Mouse (Mus musculus) heart, postnatal 0 days (tissue): ENCODE results near the gene Tmem259. TPM values are rescaled to one million over a fixed set of nuclear protein-coding genes. Genes with fewer than 3 reads are reported as not detected.
A peak's percentile ranks its signal among the peaks of the same experiment; 100 is the strongest.

Experiments used
- ATAC-seq: fragments of 200-750 bp; cut with Nextera tagmentation; 2 replicates; pipeline ENCODE4 v1.8.0; 2017; ENCODE audit warnings: low read depth, moderate number of reproducible peaks, moderate library complexity; ENCODE audit not compliant: insufficient read depth
- DNase-seq: peaks from one replicate; pipeline ENCODE4 v3.0.0-alpha.2; 2016; ENCODE audit warnings: low spot score
- H3K27ac ChIP-seq: fragments of 300-500 bp; sonication (generic); 2 replicates; pipeline ENCODE4 v1.5.1; 2014; ENCODE audit warnings: low read depth, mild to moderate bottlenecking
- H3K27me3 ChIP-seq: fragments of 300-500 bp; sonication (generic); 2 replicates; pipeline ENCODE4 v1.6.1; 2014; ENCODE audit warnings: low read length, mixed read lengths; ENCODE audit not compliant: control insufficient read depth, insufficient read depth
- H3K36me3 ChIP-seq: fragments of 300-500 bp; sonication (generic); replicated peaks from 2 replicates; pipeline ENCODE4 v1.6.1; 2014; ENCODE audit warnings: low read length, mixed read lengths; ENCODE audit not compliant: control insufficient read depth, insufficient read depth
- H3K4me1 ChIP-seq: fragments of 300-500 bp; sonication (generic); 2 replicates; pipeline ENCODE4 v1.6.1; 2014; ENCODE audit warnings: antibody characterized with exemption; ENCODE audit not compliant: control insufficient read depth, insufficient read depth
- H3K4me2 ChIP-seq: fragments of 300-500 bp; sonication (generic); 2 replicates; pipeline ENCODE4 v1.6.1; 2014; ENCODE audit warnings: low read depth, mild to moderate bottlenecking, low read length, moderate library complexity
- H3K4me3 ChIP-seq: fragments of 300-500 bp; sonication (generic); 2 replicates; pipeline ENCODE4 v1.5.1; 2014; ENCODE audit warnings: low read depth, low read length
- H3K9ac ChIP-seq: fragments of 300-500 bp; sonication (generic); replicated peaks from 2 replicates; pipeline ENCODE4 v1.6.1; 2014; ENCODE audit warnings: low read depth, low read length, mixed read lengths
- H3K9me3 ChIP-seq: fragments of 300-500 bp; sonication (generic); replicated peaks from 2 replicates; pipeline ENCODE4 v1.6.1; 2016; ENCODE audit warnings: low read length; ENCODE audit not compliant: control insufficient read depth
- CTCF ChIP-seq: IDR thresholded peaks from 2 replicates; pipeline ENCODE4 v1.5.1; 2016; ENCODE audit warnings: antibody characterized with exemption, control low read depth, low read depth
- EP300 ChIP-seq: IDR thresholded peaks from 2 replicates; pipeline ENCODE4 v1.6.1; 2016; ENCODE audit warnings: antibody characterized with exemption, low read depth
- whole genome bisulfite sequencing: fragments of 180-500 bp; shearing (Covaris S2); extraction: QIAGEN DNeasy Blood & Tissue Kit; methylation state at CpG from one replicate; pipeline ENCODE4 v1.1.7; 2014; 5-methylcytosine and 5-hydroxymethylcytosine counted together
- polyA plus RNA-seq: library from polyadenylated mRNA; unstranded; fragments of >200 nt; fragmentation: Nextera tagmentation; extraction: Ambion mirVana; gene quantifications from 2 replicates; pipeline ENCODE4 v1.2.1, GENCODE M21; 2015
- total RNA-seq: library from RNA; depleted of rRNA; stranded (reverse); fragments of >200 nt; gene quantifications from 2 replicates; pipeline ENCODE4 v1.2.3, GENCODE M21; 2014; ENCODE audit warnings: low replicate concordance

Gene Tmem259
- total and polyA plus RNA-seq, 2 experiments from 2014 or later: 18.0 to 162 TPM

DNA sequence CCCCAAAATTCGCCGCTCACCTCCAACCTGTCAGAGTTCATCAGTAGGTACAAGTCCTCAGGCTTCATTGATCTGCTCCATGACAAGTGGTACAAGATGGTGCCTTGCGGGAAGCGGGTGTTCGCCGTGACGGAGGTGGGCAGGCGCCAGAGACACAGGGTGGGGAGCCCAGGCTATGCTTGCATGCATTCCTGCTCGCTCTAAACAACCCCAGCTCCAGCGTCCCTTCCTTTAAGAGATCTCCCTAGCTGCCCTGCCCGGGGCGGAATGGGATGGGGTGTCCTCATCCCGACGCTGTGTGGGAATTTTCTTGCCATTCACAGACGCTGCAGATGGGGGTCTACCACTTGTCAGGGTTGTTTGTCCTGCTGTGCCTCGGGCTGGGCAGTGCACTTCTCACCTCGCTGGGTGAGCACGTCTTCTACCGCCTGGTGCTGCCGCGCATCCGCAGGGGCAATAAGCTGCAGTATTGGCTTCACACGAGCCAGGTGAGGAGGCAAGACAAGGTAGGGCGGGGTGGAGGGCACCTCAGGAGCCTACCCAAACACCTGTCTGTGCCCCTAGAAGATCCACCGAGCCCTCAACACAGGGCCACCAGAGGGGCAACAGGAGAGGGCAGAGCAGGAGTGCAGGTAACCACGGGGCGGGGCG is 7.9 kb downstream of the Tmem259 start:
- no peak for ATAC-seq
- no peak overlapping the region for H3K4me3 ChIP-seq
- no peaks in the 10 kb centered on the region for H3K9me3 ChIP-seq
- TF ChIP-seq CTCF: no peak
- TF ChIP-seq EP300: no peak
- H3K9ac ChIP-seq: no peak overlapping the region
- H3K4me2 ChIP-seq: no peak overlapping the region
- no peaks in the 10 kb centered on the region for H3K4me1 ChIP-seq
- H3K36me3 ChIP-seq: peaks cover 50% of the 10 kb centered on the region
- DNase-seq: no peak
- WGBS: 88% methylated on average over 28 of the region's 28 CpGs
- peaks cover 9% of the 10 kb centered on the region for H3K27me3 ChIP-seq
- no peak overlapping the region for H3K27ac ChIP-seq

DNA sequence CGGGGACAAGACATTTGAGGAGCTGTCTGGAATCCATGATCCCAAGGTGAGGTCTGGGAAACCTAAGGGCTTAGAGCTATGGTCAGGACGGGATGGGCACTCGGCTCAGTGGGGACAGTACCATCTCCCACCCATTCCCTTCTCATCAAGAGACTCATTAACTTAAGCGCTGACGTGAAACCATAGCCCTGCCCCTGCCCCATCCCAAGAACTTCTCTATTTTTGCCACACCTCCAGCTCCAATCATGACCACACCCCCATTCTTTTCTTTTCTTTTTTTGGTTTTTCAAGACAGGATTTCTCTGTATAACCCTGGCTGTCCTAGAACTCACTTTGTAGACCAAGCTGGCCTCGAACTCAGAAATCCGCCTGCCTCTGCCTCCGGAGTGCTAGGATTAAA is 9.5 kb downstream of the Tmem259 start:
- Histone ChIP-seq H3K36me3 (peaks cover 50% of the 10 kb centered on the region), H3K27me3 (peaks cover 24% of the 10 kb centered on the region), H3K4me1 (no peaks in the 10 kb centered on the region), H3K4me2 (no peak overlapping the region), H3K27ac (no peak overlapping the region), H3K9me3 (no peaks in the 10 kb centered on the region), H3K4me3 (no peak overlapping the region), H3K9ac (no peak overlapping the region)
- TF ChIP-seq EP300: no peak
- TF ChIP-seq CTCF: no peak
- WGBS: 87% methylated on average over 8 of the region's 8 CpGs
- DNase-seq: no peak
- no peak for ATAC-seq

DNA sequence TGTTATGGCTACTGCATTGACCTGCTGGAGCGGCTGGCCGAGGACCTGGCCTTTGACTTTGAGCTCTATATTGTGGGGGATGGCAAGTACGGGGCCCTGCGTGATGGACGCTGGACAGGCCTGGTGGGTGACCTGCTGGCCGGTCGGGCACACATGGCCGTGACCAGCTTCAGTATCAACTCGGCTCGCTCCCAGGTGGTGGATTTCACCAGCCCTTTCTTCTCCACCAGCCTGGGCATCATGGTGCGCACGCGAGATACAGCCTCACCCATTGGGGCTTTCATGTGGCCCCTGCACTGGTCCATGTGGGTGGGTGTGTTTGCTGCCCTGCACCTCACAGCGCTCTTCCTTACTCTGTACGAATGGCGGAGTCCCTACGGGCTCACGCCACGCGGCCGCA is 10.0 kb downstream of the Tmem259 start:
- H3K9me3 ChIP-seq: no peaks in the 10 kb centered on the region
- TF ChIP-seq CTCF (no peak), EP300 (no peak)
- H3K27ac ChIP-seq: no peak overlapping the region
- no peak overlapping the region for H3K4me3 ChIP-seq
- H3K9ac ChIP-seq: no peak overlapping the region
- no peaks in the 10 kb centered on the region for H3K4me1 ChIP-seq
- peaks cover 46% of the 10 kb centered on the region for H3K36me3 ChIP-seq
- H3K4me2 ChIP-seq: no peak overlapping the region
- WGBS: 90% methylated on average over 21 of the region's 21 CpGs
- DNase-seq: no peak
- peaks cover 28% of the 10 kb centered on the region for H3K27me3 ChIP-seq
- no peak for ATAC-seq

GRCm38 (mm10) chr10:79972831-79973230 is 11.3 kb downstream of the Tmem259 start:
- H3K9ac ChIP-seq: no peak overlapping the region
- WGBS: 32% methylated on average over 14 of the region's 14 CpGs

DNA sequence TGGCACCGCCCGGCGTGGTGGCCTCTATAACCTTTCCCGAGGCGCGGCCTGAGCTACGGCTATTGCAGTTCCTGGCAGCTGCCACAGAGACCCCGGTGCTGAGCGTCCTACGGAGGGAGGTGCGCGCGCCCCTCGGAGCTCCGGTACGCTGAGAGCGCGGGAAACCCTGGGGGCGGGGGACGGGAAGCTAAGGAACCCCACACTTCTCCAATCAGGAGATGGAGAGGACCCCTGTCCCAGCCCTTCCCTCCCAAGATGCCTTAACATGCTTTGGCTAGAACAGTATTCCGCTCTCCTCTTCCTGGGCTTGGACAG is 13.0 kb downstream of the Tmem259 start:
- no peak for TF ChIP-seq EP300
- TF ChIP-seq CTCF: no peak
- H3K27ac ChIP-seq: no peak overlapping the region
- no peak for DNase-seq
- no peak for ATAC-seq
- peaks cover 28% of the 10 kb centered on the region for H3K27me3 ChIP-seq
- H3K4me1 ChIP-seq: no peaks in the 10 kb centered on the region
- peak overlapping the region; percentile 30; the same call in 1 of the 2 replicates for H3K9ac ChIP-seq
- H3K4me2 ChIP-seq: peak overlapping the region; percentile 59
- 3% methylated on average over 21 of the region's 21 CpGs for WGBS
- no peaks in the 10 kb centered on the region for H3K9me3 ChIP-seq
- peak overlapping the region; percentile 35 for H3K4me3 ChIP-seq
- H3K36me3 ChIP-seq: peaks cover 37% of the 10 kb centered on the region

More at GRCm38 (mm10) chr10:79972831-79973230, 11.3 kb downstream of the Tmem259 start:
- Histone ChIP-seq H3K4me2 (no peak overlapping the region), H3K36me3 (peaks cover 37% of the 10 kb centered on the region), H3K27ac (no peak overlapping the region), H3K27me3 (peaks cover 28% of the 10 kb centered on the region), H3K4me1 (no peaks in the 10 kb centered on the region), H3K9me3 (no peaks in the 10 kb centered on the region), H3K4me3 (no peak overlapping the region)
- TF ChIP-seq EP300: no peak
- TF ChIP-seq CTCF: no peak
- DNase-seq: no peak
- peak; percentile 16; the same call in 1 of the 2 replicates for ATAC-seq
